Mouse (Mus musculus): ENCODE data around the gene Sdc3.
A peak's percentile ranks its signal among the peaks of the same experiment; 100 is the strongest.

The Sdc3 gene

DNA sequence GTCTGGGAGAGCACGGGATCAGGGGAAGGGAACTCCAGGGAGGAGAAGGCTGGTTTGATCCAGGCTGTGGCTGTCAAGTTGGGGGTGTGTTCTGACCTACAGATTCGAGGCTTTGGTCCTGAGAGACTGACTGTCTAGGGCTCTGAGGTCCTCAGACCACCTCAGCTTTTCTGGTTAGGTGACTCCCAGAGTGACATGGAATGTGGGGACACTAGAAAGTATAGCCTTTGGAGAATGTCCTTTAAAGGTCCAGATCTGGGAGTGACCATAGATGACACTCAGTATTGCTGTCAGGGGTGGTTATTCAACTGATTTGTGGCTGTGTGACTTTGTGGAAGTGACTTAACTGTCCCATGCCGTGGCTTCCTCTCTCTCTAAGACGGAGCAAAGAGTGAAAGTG is 2.4 kb downstream of the Sdc3 start:
- no peak for DNase-seq (ENCODE audit: low read depth)

- no peak for DNase-seq (ENCODE audit: low read depth)
Measured at GRCm38 (mm10) chr4:130795970-130796369, 3.6 kb downstream of the Sdc3 start.

DNA sequence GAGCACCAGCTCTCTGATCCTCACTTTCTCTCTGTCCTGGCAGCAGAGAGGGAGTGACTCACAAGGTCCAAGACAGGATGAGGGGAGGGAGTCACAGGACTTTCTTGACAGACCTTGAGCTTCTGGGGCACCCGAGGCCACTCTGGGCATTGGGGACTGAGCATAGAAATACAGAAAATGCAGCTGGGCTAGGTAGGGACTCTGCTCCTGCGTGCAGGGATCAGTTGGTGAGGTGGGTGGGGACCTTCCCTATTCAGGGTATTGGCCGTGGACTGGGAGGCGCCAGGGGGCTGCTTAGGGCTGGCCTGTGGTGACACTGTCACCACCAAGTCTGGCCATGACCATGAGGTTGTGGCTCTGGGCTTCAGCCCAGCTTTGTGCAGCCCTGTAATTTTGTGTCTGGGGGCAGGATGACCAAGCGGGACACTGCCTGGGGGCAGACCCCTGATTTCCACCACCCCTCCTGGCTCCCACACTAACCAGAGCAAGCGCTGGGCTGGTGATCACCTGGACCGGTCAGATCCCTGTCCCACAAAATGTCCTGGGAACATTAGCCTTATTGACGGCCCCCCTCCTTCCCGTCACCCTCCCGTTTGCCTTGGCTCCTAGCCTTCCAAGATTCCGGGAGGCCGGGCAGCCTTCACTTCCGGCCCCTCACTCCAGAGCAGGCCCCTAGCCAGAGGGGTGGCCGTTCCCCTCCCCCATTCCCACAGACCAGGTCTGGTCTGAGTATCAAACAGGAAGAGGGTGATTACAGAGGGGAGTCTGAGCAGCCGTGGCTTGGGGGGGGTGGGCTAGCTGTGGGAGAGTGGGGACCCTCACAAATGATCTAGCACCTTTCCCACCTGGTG is 5.1 kb downstream of the Sdc3 start:
- DNase-seq (ENCODE audit: low read depth), result no peak

DNA sequence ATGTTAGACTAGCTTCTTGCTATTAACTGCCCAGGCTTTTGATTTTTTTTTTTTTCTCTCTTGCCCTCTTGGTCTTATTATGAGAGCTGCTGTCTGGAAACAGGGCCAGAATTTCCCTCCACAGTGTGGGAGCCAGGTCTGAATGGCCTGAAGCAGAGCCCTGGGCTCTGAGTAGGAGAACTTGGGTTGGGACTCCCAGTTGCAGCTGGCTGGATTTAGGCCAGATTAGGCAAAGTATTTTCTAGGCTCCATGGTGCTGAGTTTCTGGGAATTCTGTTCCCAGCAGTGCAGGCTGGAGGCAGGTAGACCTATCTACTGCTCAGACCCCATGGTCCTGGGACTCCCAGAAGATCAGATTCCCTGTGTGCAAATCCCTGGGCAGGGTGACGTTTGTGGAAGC is 6.1 kb downstream of the Sdc3 start:
- DNase-seq (ENCODE audit: low read depth), result peak; percentile 75

- no peak for DNase-seq (ENCODE audit: low read depth)
Measured at GRCm38 (mm10) chr4:130799118-130799517, 6.8 kb downstream of the Sdc3 start.

DNA sequence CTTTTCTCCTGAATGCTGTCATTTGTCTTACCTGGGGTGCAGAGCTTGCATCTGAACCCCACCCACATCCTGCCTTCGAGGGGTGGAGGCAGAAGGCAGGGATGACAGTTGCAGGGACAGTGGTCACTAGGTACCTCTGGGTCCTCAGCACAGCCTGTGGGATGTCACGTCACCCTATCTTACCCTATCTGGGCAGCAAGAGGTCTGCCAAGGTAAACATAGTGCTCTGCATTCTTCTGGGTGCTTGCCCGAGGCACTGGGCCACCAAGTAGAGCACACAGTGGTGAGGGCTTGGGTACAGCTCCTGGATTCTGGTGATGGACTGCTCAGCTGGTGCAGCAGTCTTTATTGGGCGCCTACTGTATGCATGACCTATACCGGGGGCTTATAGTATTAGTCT is 7.2 kb downstream of the Sdc3 start:
- DNase-seq (ENCODE audit: low read depth), result no peak

- no peak for DNase-seq (ENCODE audit: low read depth)
Measured at GRCm38 (mm10) chr4:130800147-130800546, 7.8 kb downstream of the Sdc3 start.

DNA sequence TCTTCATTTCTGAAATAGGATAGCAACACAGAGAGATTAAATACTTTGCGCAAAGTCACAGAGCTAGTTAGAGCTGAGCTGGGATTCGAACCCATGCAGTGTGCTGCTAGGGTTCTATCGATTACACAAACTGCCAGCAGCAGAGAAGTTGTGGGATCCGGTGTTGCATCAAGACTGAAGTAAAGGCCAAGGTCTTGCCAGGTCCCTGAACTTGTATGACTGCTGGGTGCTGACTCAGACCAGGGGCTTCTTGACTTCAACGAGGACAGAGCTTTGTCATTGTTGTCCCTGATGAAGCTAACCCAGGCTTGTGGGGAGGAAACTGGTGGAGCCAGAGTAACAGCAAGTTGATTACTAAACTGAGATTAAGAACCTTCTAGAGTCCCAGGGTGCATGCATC is 8.9 kb downstream of the Sdc3 start:
- no peak for DNase-seq (ENCODE audit: low read depth)

GRCm38 (mm10) chr4:130801624-130802329 is 9.4 kb downstream of the Sdc3 start:
- no peak for DNase-seq (ENCODE audit: low read depth)

GRCm38 (mm10) chr4:130803591-130803990 is 11.3 kb downstream of the Sdc3 start:
- DNase-seq (ENCODE audit: low read depth), result no peak

DNA sequence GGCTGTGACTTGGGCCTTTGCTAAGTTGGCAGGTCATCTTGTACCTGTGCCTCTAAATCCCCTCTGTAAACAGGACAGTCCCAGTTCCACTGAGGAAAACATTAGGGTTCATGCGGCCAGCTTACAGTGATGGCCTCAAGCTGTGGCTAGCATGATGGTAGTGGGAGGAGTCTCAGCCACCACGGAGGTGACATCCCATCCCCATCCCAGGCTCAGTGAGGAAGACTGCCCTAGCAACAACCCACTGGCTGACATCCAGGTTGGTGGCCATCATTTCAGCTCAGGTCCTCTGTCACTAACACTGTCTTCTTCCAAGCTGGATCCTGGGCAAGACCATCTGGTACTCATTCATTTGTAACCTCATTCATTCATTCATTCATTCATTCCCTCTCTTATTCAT is 12.0 kb downstream of the Sdc3 start:
- no peak for DNase-seq (ENCODE audit: low read depth)

DNA sequence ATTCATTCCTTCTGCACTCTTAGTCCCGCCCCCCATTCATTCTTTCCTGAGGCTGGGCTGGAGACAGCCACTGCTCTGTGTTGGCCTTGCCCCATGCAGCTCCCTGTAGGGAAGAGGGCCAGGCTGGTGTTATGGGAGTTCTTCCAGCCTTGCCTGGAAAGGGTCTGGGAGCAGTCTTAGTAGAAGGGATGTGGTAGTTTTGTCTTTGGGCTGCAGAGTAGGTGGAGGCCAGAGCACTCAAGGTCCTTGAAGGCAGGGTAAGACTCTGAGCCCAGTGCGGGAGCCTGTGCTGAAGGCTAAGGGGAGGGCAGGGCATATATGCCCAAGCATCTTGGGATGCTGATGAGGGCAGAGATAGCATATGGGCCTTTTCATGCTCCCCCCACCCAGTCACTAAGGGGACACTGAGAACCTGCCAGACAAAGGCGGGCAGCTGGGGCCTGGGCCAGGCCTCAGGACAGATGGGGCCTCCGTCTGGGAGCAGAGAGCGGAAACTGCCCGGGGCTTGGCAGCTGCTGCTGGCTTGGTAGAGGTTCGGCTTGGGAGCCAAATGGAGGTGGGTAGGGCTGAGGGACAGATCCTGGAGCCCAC is 12.5 kb downstream of the Sdc3 start:
- peak; percentile 56 for DNase-seq (ENCODE audit: low read depth)

DNA sequence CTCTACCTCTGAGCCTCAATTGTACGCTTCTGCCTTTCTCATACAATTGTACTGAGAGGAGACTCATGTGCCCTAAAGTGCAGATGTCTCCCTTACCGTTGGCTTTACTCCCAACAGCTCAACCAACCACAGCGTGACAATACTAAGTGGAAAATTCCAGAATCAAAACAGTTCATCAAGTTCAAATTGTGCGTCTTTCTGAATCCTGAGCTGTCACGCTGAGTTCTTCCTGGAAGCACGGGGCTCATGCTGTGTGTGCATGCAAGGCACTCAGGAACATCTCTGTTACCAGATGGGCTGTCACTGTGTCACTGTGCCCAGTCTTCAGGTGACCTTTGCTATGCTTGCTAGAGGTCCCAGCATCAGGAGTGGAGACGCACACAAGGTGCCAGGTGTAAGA is 13.4 kb downstream of the Sdc3 start:
- no peak for DNase-seq (ENCODE audit: low read depth)

GRCm38 (mm10) chr4:130806746-130807145 is 14.4 kb downstream of the Sdc3 start:
- no peak for DNase-seq (ENCODE audit: low read depth)

DNA sequence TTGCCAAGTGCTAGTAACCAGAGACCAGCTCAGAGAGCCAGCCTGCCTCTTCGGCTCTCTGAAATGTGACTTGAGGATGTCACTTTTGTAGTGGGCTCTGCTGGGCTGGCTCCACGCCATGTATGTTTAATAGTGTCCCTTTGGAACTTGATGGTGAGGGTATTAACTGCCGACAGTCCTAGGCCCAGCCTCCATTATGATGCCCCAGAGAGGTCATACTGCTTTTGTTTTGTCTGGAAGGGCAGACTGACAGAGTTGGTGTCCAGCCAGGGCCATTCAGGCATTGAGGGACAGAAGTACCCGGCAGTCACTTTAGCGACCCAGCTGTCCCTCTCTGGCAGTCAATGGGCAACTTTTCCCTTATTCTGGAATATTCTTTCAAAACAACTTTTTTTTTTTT is 17.4 kb downstream of the Sdc3 start:
- no peak for DNase-seq (ENCODE audit: low read depth)

DNA sequence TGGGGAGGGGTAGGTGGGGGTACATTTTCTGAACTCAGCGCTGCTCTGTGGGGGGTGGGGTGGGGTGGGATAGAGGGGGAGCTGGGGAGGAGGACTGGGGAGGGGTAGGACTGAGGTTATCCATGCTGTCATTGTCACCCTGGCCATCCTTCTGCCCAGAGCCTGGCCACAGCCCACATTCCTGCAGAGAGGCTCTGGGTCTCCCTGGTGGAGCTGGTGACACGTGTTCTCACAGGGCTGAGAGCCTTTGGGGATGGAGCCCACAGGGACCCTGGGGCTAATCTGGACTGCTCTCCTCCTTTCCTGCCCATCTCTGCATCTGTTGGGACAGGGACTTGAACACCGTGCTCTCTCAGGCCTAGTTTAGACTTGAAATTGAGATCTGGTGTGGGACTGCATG is 18.5 kb downstream of the Sdc3 start:
- DNase-seq (ENCODE audit: low read depth), result no peak

GRCm38 (mm10) chr4:130811385-130811784 is 19.0 kb downstream of the Sdc3 start:
- no peak for DNase-seq (ENCODE audit: low read depth)

DNA sequence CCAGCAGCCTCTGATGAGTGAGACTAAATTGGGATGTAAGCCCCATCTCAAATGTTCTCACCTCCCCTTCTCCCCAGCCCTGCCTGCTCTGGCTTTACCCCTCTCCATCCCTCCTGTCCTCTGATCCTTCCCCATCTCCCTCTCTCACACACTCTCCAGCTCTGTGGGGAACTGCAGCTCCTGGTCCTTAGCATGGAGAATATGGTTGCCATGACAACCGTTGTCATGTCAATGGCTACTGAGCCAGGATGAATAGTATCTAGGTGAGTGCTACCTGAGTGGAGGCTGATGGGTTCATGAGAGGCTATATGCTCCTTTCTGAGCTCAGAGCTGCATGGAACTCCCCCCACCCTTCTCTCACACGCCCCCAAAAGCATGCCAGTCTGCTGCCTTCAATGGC is 21.6 kb downstream of the Sdc3 start:
- no peak for DNase-seq (ENCODE audit: low read depth)

GRCm38 (mm10) chr4:130814742-130815330 is 22.5 kb downstream of the Sdc3 start:
- DNase-seq (ENCODE audit: low read depth), result no peak

DNA sequence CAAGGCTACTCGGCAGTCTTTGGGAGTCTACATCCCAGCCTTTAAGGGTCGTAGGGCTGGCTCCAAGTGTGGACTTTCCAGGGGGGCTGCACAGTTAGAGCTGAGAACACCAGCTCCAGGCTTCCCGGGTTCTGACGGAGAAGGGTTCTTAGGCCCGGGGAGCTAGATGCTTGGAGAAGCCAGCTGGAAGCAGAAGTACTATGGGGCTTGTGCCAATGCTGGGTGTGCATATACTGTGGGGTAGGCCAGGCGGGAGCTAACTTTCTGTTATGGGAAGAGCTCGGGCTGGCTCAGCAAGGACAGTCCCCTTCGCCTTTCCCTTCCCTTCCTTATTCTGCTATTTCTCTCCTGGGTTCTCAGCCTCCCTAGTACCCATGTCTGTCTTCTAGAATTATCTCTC is 23.5 kb downstream of the Sdc3 start:
- no peak for DNase-seq (ENCODE audit: low read depth)

GRCm38 (mm10) chr4:130819806-130820205 is 27.5 kb downstream of the Sdc3 start:
- DNase-seq (ENCODE audit: low read depth), result no peak

- no peak for DNase-seq (ENCODE audit: low read depth)
Measured at GRCm38 (mm10) chr4:130820594-130821255, 28.4 kb downstream of the Sdc3 start.
